Mouse (Mus musculus) T-cell, adult 2 months (primary cell): ENCODE measurements around the gene Sun2.

Experiments used
- DNase-seq: peaks from one replicate; pipeline ENCODE4 v3.0.0; 2022; ENCODE audit warnings: low spot score

The Sun2 gene

DNA sequence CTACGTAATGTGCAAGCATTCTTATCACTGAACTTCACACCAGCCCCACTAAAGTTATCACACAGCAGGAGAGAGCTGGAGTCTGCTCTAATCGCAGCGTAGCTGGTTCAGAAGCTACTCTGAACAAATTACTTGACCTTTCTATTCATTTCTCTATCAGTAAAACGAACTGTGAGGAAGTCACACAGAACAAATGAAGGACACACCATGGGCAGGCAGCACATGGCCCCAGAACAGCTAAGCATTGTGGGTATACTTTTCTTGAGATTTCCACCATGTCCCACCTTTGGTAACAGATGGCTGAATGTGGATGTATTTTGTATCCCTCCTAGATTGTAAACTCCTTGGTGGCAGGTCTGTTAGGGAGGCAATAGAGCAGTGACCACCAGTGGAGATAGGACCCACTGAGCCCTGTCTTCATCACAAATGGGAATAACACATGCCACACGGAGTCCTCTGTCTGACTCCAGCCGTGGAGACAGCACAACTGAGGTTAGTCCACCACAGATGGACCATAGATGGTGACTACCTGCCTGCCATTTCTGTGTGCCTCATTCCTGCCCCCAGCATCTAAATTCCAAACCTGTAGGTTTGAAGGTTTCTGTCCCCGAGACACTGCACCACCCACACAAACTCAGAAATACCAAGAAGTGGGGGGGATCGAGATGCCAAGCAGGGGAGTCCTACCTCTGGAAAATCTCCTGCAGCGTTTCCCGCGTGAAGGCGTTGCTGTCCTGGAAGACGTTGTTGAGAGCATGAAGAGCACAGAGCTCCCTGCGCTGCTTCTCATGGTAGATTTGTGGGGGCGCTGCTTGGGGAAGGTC, 56.1 kb downstream of the Sun2 start:
- no peak for DNase-seq

DNA sequence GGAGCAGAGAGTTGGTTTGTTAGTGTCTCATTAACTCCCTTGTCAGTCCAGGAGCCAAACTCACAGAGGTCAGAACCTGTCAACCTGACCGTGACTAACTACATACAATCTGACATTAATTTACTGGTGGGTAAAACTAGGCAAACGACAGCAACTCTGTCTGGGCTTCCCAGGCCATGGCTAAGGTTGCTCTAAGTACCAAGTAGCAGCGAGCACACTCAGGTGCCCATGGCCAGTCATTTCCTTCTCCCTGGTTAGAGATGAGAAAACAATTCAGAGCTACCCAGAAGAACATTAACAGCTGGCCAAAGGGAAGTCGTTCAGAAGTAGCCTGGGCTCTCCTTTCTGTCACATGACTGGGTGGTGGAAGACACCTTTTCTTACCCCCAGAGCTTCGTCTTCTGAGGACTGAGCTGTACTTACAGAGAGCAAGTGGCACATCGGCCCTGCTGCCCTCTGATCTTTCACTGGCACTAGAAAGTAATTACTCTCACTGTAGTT, 57.1 kb downstream of the Sun2 start:
- no peak for DNase-seq

DNA sequence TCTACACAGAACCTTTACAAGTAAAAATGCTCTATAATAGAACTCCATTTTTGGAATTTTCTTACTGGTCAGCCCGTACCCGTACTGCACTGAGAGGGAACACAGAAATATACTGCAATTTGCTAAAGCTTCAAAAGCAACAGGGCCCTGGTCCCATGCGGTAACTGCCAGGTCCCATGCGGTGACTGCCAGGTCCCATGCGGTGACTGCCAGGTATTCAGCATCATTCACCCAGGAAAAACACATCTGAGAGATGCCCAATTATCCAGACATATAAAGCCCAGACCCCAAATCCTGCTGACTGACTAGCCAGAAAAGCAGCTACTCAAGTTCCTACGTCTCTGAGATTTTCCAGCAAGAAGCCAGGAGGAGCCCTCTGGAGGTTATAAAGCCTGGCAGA, 57.7 kb downstream of the Sun2 start:
- no peak for DNase-seq

DNA sequence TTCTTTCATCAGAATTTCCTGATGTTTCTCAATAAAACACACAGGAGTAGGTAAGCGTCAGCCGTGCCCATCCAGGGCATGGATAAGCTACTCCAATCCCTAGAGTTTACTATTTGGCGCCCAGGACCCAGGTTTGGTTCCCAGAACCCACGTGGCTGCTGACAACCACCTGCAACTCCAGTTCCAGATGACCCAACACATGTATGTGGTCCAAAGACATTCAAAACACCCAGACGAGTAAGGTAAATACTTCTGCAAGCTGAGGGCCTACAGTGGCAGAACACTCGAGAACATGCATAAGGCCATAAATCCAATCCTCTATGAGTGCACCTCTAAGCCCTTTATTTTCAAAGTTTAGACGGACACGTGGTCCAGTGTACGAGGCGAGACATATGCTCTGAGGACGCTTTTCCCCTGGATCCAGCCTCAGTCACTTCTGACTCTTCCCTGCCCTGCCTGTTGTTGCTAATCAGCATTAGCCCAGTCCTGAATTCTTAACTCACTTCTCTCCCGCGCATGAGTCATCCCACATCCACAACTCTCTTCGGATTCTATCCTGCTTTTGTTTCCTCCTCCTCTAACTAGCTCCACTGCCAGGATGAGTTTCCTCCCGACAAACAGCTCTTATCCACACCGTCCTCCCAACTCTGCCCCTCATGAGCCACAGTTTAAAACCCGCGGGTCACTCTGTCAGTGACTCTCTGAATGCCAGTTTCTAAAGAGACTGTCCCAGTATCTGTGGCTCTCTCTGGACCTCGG, 58.5 kb downstream of the Sun2 start:
- no peak for DNase-seq

DNA sequence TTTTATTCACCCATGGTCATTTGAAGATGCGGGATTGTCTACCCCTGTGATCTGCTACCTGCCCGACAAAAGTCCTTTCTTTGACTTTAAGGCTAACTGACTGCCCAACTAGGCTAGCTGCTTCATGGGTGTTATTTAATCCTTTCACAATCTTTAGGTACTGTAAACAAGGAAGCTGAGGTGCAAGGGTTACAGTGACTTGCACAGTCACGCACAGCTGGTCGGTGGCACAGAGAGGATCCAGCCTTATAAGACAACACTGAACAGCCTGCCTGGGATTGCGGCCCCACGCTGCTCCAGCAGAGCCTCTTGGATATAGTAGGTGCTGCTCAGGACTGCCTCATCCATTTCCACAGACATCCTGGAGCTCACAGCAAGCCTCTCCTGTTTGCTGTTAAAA, 59.2 kb downstream of the Sun2 start:
- DNase-seq = no peak

DNA sequence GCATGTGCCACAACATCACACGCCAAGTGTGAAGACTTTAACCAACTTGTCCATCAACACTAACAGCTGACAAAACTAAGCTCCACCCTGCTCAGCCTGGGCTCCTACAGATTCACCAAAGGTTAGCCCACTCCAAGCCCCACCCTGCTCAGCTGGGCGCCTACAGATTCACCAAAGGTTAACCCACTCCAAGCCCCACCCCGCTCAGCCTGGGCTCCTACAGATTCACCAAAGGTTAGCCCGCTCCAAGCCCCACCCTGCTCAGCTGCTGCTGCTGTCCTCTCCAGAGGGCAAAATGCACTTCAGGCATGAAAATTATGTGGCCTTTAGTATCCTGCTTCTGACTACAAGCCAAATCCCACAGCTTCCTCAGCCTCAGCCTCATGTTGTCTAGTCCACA, 60.4 kb downstream of the Sun2 start:
- DNase-seq = no peak

DNA sequence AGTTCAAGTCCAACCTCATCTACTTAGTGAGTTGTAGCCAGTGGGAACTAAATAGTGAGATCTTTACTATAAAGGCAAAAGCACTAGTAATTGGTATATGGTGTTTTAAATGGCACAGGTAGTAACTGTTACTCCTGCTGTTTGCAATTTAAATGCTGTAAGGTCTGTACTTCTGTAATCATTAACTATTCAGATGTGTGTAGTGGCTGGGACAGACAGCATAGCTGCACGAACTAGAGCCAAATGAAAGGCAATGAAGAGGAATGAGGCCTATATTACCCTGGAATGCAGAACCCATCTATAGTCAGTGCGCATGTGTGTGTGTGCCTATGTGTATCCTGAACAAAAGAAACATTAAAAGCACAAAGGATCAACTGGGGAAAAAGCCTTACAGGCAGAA, 64.4 kb downstream of the Sun2 start:
- no peak for DNase-seq
